ENCODE assay signal across 24 mouse cellular contexts in genomic region chr10:110806471-110806870, GRCm38 (mm10).
A peak's percentile ranks its signal among the peaks of the same experiment; 100 is the strongest.
DNase-seq lines count a peak whose midpoint lies in the region; ATAC-seq lines count a peak whose summit lies in the region.
"Had no signal": no experiment of that assay in that cellular context is flagged by ENCODE, and none has a peak within 500 bp of the region (broad histone marks: within the 10 kb centered on the region; RNA-seq: fewer than 3 reads in every experiment).

No protein-coding gene starts in this region.

- H3K4me1 ChIP-seq in embryonic facial prominence, embryonic 11.5 days (ENCODE audit: control insufficient read depth, insufficient read depth, low read length) = peaks cover 2% of the 10 kb centered on the region; the same call in 1 of the 2 replicates
- peaks cover 16% of the 10 kb centered on the region; the same call in 1 of the 2 replicates for H3K4me1 ChIP-seq in limb, embryonic 11.5 days (ENCODE audit: control insufficient read depth, insufficient read depth, low read length)
- H3K4me1 ChIP-seq: hindbrain, embryonic 12.5 days had no signal

- intact Hi-C loops in left cerebral cortex, postnatal 4 days (cut with DNase I) = no loop called here

- no peak overlapping the region for H3K4me3 ChIP-seq in embryonic facial prominence, embryonic 11.5 days (ENCODE audit: low read depth, low read length)
- no peak overlapping the region for H3K4me3 ChIP-seq in limb, embryonic 11.5 days (ENCODE audit: low read depth, low read length)
- H3K4me3 ChIP-seq: hindbrain, embryonic 12.5 days; megakaryocyte, embryonic 14.5 days; myocyte had no signal

- no peaks in the 10 kb centered on the region for H3K27me3 ChIP-seq in embryonic facial prominence, embryonic 11.5 days (ENCODE audit: control insufficient read depth, insufficient read depth, low read length)
- no peaks in the 10 kb centered on the region for H3K27me3 ChIP-seq in limb, embryonic 11.5 days (ENCODE audit: control insufficient read depth, insufficient read depth, low read length)
- H3K27me3 ChIP-seq: hindbrain, embryonic 12.5 days; megakaryocyte, embryonic 14.5 days had no signal

- no peaks in the 10 kb centered on the region for H3K9me3 ChIP-seq in embryonic facial prominence, embryonic 11.5 days (replicated peaks; ENCODE audit: control insufficient read depth, low read length)
- no peaks in the 10 kb centered on the region for H3K9me3 ChIP-seq in limb, embryonic 11.5 days (ENCODE audit: control insufficient read depth, low read length)
- H3K9me3 ChIP-seq: hindbrain, embryonic 12.5 days; megakaryocyte, embryonic 14.5 days had no signal

- H3K9ac ChIP-seq in embryonic facial prominence, embryonic 11.5 days (replicated peaks; ENCODE audit: low read length) = no peak overlapping the region
- no peak overlapping the region for H3K9ac ChIP-seq in limb, embryonic 11.5 days (ENCODE audit: low read length)
- H3K9ac ChIP-seq: forebrain, postnatal 0 days; hindbrain, embryonic 12.5 days; liver, postnatal 0 days had no signal

- WGBS in embryonic facial prominence, embryonic 11.5 days = 48% methylated on average over 8 of the region's 8 CpGs
- 30% methylated on average over 8 of the region's 8 CpGs for WGBS in limb, embryonic 11.5 days

- no peak overlapping the region for H3K4me2 ChIP-seq in embryonic facial prominence, embryonic 11.5 days (ENCODE audit: low read depth, low read length)
- 0 out of 2 replicates have a peak overlapping the region, but pooled peaks have one; percentile 16 for H3K4me2 ChIP-seq in limb, embryonic 11.5 days (ENCODE audit: low read depth, severe bottlenecking)
- H3K4me2 ChIP-seq: hindbrain, embryonic 12.5 days; liver, embryonic 11.5 days had no signal

- DNase-seq in left cerebral cortex, postnatal 4 days = peak; percentile 18
- DNase-seq in left cerebral cortex, adult 9 months (ENCODE audit: low spot score in 2 of 2) = no peak
- peak; percentile 78 for DNase-seq in NIH3T3 (ENCODE audit: low read depth)
- DNase-seq in embryonic facial prominence, embryonic 11.5 days (ENCODE audit: low spot score) = peak; percentile 78
- peak; percentile 73 for DNase-seq in limb, embryonic 11.5 days (ENCODE audit: low spot score)
- DNase-seq in adrenal gland, adult 18-20 months (ENCODE audit: low spot score in 2 of 2) = no peak
- no peak for DNase-seq in frontal cortex, postnatal 36 days (ENCODE audit: low spot score in 2 of 2)
- DNase-seq: adrenal gland, postnatal 14 days; B cell, adult 2 months; cerebellum, adult 8-10 months; forebrain, postnatal 0 days; gastrocnemius, postnatal 36 days; kidney, adult 2 months; kidney, postnatal 10 days; liver, postnatal 0 days; lung, postnatal 14 days; right cerebral cortex, adult 18-20 months had no signal

- no peaks in the 10 kb centered on the region for H3K36me3 ChIP-seq in embryonic facial prominence, embryonic 11.5 days (replicated peaks; ENCODE audit: control insufficient read depth, insufficient read depth, low read depth, low read length)
- H3K36me3 ChIP-seq in limb, embryonic 11.5 days (ENCODE audit: control insufficient read depth, insufficient read depth, low read length) = no peaks in the 10 kb centered on the region
- H3K36me3 ChIP-seq: hindbrain, embryonic 12.5 days had no signal

- H3K27ac ChIP-seq in embryonic facial prominence, embryonic 11.5 days (replicated peaks; ENCODE audit: low read depth, low read length) = no peak overlapping the region
- no peak overlapping the region for H3K27ac ChIP-seq in limb, embryonic 11.5 days (replicated peaks; ENCODE audit: low read depth, low read length)
- H3K27ac ChIP-seq: hindbrain, embryonic 12.5 days; stomach, postnatal 0 days had no signal

- ATAC-seq in embryonic facial prominence, embryonic 11.5 days (replicated peaks; ENCODE audit: insufficient number of reproducible peaks, low FRiP score, low TSS enrichment, low read depth) = no peak
- ATAC-seq in limb, embryonic 11.5 days (ENCODE audit: insufficient number of reproducible peaks, low FRiP score, low TSS enrichment, low read depth) = peak; percentile 36; the same call in 1 of the 2 replicates
- no peak for ATAC-seq in CD4-positive, CD25-positive, alpha-beta regulatory T cell, adult 4 months
- ATAC-seq: forebrain, postnatal 0 days; liver, postnatal 0 days; midbrain, embryonic 16.5 days had no signal

Comparison
In these comparisons a context has a peak if more than half of its experiments do, and no peak if none do; other contexts are left out.
1. DNase-seq: peak in left cerebral cortex, postnatal 4 days (single experiment), NIH3T3 (single experiment), embryonic facial prominence, embryonic 11.5 days (single experiment) and limb, embryonic 11.5 days (single experiment); none in left cerebral cortex, adult 9 months (0 of 2), adrenal gland, adult 18-20 months (0 of 2) and frontal cortex, postnatal 36 days (0 of 2).